Mouse (Mus musculus) kidney, embryonic 16.5 days (tissue): Measurements from ENCODE around the gene Prrt1. TPM values are rescaled to one million over a fixed set of nuclear protein-coding genes. Genes with fewer than 3 reads are reported as not detected.

ENCODE experiments used
- ATAC-seq: fragments of 200-750 bp; cut with Nextera tagmentation; 2 replicates; pipeline ENCODE4 v1.8.0; 2017; ENCODE audit warnings: moderate TSS enrichment; ENCODE audit not compliant: low FRiP score, low TSS enrichment
- H3K27ac ChIP-seq: fragments of 300-500 bp; sonication (generic); 2 replicates; pipeline ENCODE4 v1.5.1; 2014; ENCODE audit warnings: low read length
- H3K27me3 ChIP-seq: fragments of 300-500 bp; sonication (generic); 2 replicates; pipeline ENCODE4 v1.6.1; 2014; ENCODE audit warnings: low read length, control low read depth, mixed read lengths; ENCODE audit not compliant: insufficient read depth
- H3K36me3 ChIP-seq: fragments of 300-500 bp; sonication (generic); 2 replicates; pipeline ENCODE4 v1.6.1; 2014; ENCODE audit warnings: low read length, control low read depth, mixed read lengths; ENCODE audit not compliant: insufficient read depth
- H3K4me1 ChIP-seq: fragments of 300-500 bp; sonication (generic); 2 replicates; pipeline ENCODE4 v1.6.1; 2014; ENCODE audit warnings: low read length, control low read depth, mixed read lengths; ENCODE audit not compliant: insufficient read depth
- H3K4me2 ChIP-seq: fragments of 300-500 bp; sonication (generic); replicated peaks from 2 replicates; pipeline ENCODE4 v1.6.1; 2014; ENCODE audit warnings: low read depth, low read length
- H3K4me3 ChIP-seq: fragments of 300-500 bp; sonication (generic); 2 replicates; pipeline ENCODE4 v1.5.1; 2014; ENCODE audit warnings: mild to moderate bottlenecking, low read length
- H3K9ac ChIP-seq: fragments of 300-500 bp; sonication (generic); replicated peaks from 2 replicates; pipeline ENCODE4 v1.6.1; 2014; ENCODE audit warnings: low read length
- H3K9me3 ChIP-seq: fragments of 300-500 bp; sonication (generic); 2 replicates; pipeline ENCODE4 v1.6.1; 2016; ENCODE audit warnings: low read length, control low read depth
- WGBS: fragments of 180-500 bp; shearing (Covaris S2); extraction: QIAGEN DNeasy Blood & Tissue Kit; methylation state at CpG from one replicate; pipeline ENCODE4 v1.1.7; 2014; 5-methylcytosine and 5-hydroxymethylcytosine counted together
- polyA plus RNA-seq: library from polyadenylated mRNA; unstranded; fragments of >200 nt; fragmentation: Nextera tagmentation; extraction: Ambion mirVana; gene quantifications from 2 replicates; pipeline ENCODE4 v1.2.1, GENCODE M21; 2015

Prrt1 gene
- polyA plus RNA-seq, 1 experiment from 2014 or later = 0.29 TPM

DNA sequence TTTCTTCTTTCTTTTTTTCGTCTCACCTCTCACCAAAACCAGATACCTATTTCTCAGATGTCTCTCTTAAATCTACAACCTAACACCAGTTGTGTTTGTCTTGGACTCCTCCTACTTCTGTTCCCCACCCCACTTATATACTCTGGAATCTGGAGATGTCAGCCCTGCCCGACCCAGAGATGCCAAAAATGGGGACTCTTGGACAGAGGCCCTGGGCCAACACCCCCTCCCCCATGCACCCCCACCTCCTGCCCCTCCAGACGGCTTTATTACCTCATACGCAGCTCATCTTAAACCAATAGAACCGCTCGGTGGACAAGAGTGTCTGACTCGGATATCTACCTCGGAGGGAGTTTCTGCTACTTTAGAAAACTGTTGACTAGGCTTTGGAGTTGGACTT, 33.2 kb upstream of the Prrt1 start:
- 45% methylated on average over 8 of the region's 8 CpGs for WGBS
- H3K27ac ChIP-seq = no peak overlapping the region; the same call in 1 of the 2 replicates
- no peak overlapping the region; the same call in 1 of the 2 replicates for H3K9ac ChIP-seq

DNA sequence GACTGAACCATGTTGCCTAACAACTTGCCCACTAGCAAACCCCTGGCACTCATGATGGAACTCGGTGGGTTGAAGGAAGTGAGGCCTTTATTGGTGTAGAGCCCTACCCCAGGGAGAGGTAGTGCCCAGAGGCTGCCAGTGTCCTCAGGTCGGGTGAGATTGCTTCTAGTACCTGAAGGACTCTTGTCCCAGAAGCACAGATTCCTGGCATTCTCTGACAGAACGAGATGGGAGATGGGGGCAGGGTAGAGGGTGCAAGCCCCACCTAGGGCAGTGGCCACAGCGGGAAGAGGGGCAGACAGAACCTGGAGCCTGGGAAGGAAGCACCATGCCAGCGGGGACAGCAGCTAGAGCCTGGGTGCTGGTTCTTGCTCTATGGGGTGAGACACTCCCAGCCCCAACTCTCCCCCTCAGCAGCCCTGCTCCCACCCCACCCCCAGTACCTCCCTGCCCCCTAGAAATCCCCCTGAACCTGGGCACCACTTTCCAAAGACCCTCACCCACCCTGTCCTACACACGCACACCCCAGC, 31.7 kb upstream of the Prrt1 start, which contains the start of gene Ager:
Gene Ager (plus strand): TSS at position 297 of the 530 bp plus-strand sequence.
- no peaks in the 10 kb centered on the region for H3K9me3 ChIP-seq
- peaks cover 64% of the 10 kb centered on the region for H3K4me1 ChIP-seq
- no peak within 1 kb of the TSS for H3K4me3 ChIP-seq
- no peak for ATAC-seq
- 26% methylated on average over 5 of the region's 6 CpGs for WGBS
- peak within 1 kb of the TSS; percentile 10; the same call in 1 of the 2 replicates for H3K4me2 ChIP-seq
- H3K9ac ChIP-seq = peak within 1 kb of the TSS; percentile 56
- no peaks in the 10 kb centered on the region for H3K27me3 ChIP-seq
- H3K27ac ChIP-seq = peak within 1 kb of the TSS; percentile 74
- peaks cover 33% of the 10 kb centered on the region for H3K36me3 ChIP-seq

More for the DNA sequence above, 33.2 kb upstream of the Prrt1 start:
- Histone ChIP-seq H3K27me3 (no peaks in the 10 kb centered on the region), H3K4me2 (peak overlapping the region; percentile 95; the same call in 1 of the 2 replicates), H3K9me3 (no peaks in the 10 kb centered on the region), H3K4me3 (no peak overlapping the region), H3K4me1 (peaks cover 62% of the 10 kb centered on the region), H3K36me3 (peaks cover 28% of the 10 kb centered on the region)
- ATAC-seq = no peak

DNA sequence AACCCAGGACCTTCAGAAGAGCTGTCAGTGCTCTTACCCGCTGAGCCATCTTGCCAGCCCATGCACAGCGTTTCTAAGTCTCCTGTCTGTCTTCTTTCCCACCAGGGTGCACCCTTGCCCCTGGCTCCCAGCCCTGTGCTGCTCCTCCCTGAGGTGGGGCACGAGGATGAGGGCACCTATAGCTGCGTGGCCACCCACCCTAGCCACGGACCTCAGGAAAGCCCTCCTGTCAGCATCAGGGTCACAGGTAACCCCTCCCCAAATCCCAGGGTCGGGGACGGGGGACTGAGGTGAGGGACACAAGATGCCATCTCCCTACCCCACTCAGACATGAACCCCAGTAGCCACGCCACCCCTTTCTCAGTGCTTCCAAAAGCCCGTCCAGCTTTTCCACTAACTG, 29.4 kb upstream of the Prrt1 start:
- ATAC-seq = no peak
- H3K4me3 ChIP-seq = no peak overlapping the region
- no peaks in the 10 kb centered on the region for H3K27me3 ChIP-seq
- WGBS = 80% methylated on average over 9 of the region's 9 CpGs
- H3K9me3 ChIP-seq = no peaks in the 10 kb centered on the region
- no peak overlapping the region for H3K9ac ChIP-seq
- H3K27ac ChIP-seq = no peak overlapping the region
- H3K36me3 ChIP-seq = peaks cover 27% of the 10 kb centered on the region
- H3K4me2 ChIP-seq = no peak overlapping the region
- H3K4me1 ChIP-seq = peaks cover 55% of the 10 kb centered on the region

- Histone ChIP-seq H3K36me3 (peaks cover 13% of the 10 kb centered on the region), H3K9me3 (no peaks in the 10 kb centered on the region), H3K9ac (no peak overlapping the region), H3K27me3 (no peaks in the 10 kb centered on the region), H3K4me1 (peaks cover 46% of the 10 kb centered on the region), H3K4me3 (no peak overlapping the region), H3K27ac (no peak overlapping the region), H3K4me2 (0 out of 2 replicates have a peak overlapping the region, but pooled peaks have one; percentile 86)
- WGBS = 84% methylated on average over 12 of the region's 12 CpGs
- ATAC-seq = no peak
Measured at GRCm38 (mm10) chr17:34601796-34602195, 27.5 kb upstream of the Prrt1 start.

DNA sequence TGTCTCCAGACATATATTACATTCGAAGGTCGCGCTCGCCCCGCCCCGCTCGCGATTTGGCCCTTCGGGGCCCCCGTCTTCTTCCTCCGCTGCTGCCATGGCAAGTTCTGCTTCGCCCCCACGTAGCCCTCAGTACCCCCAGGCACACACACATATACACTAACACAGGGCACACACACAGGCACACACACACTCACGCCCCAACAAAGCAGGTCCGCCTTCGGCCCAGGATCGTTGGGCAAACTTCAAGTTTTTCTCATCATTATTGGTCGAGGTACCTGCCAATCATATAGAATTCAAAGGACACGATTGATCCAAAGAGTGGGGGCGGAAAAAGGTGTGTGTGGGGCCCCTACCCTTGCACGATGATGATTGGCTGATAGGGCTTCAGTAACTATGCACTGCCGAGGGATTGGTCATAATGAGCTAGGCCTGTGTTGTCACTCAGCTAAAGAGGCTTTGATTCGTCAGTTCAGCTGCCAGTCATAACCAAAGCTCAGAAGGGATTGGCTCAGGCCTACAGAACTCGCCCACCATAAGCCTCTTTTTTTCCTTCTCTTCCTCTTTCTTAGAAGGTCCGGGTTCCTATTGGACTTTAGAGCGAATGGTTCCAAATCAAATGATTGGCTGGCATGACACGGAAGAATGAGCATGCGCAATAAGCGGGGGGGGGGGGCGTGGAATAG, 25.8 kb upstream of the Prrt1 start, which contains the start of gene Rnf5:
Gene Rnf5 (minus strand): TSS at position 316 of the 686 bp plus-strand sequence.
- peaks cover 48% of the 10 kb centered on the region for H3K4me1 ChIP-seq
- H3K27ac ChIP-seq = peak within 1 kb of the TSS; percentile 97
- peak within 1 kb of the TSS; percentile 89 for H3K4me2 ChIP-seq
- H3K4me3 ChIP-seq = peak within 1 kb of the TSS; percentile 70
- H3K9ac ChIP-seq = peak within 1 kb of the TSS; percentile 90
- H3K36me3 ChIP-seq = peaks cover 13% of the 10 kb centered on the region
- under 1% methylated on average over 30 of the region's 30 CpGs for WGBS
- no peaks in the 10 kb centered on the region for H3K9me3 ChIP-seq
- no peaks in the 10 kb centered on the region for H3K27me3 ChIP-seq
- peak; percentile 97 for ATAC-seq

GRCm38 (mm10) chr17:34604061-34604508, 25.2 kb upstream of the Prrt1 start, which contains the start of gene Agpat1:
TSS of gene Agpat1 (plus strand) at chr17:34604262.
- Histone ChIP-seq H3K4me1 (peaks cover 51% of the 10 kb centered on the region), H3K4me2 (peak within 1 kb of the TSS; percentile 89), H3K9me3 (no peaks in the 10 kb centered on the region), H3K4me3 (peak within 1 kb of the TSS; percentile 70), H3K27ac (peak within 1 kb of the TSS; percentile 97), H3K9ac (peak within 1 kb of the TSS; percentile 90), H3K27me3 (no peaks in the 10 kb centered on the region), H3K36me3 (peaks cover 13% of the 10 kb centered on the region)
- WGBS = 0% methylated on average over 35 of the region's 35 CpGs
- peak; percentile 92 for ATAC-seq

DNA sequence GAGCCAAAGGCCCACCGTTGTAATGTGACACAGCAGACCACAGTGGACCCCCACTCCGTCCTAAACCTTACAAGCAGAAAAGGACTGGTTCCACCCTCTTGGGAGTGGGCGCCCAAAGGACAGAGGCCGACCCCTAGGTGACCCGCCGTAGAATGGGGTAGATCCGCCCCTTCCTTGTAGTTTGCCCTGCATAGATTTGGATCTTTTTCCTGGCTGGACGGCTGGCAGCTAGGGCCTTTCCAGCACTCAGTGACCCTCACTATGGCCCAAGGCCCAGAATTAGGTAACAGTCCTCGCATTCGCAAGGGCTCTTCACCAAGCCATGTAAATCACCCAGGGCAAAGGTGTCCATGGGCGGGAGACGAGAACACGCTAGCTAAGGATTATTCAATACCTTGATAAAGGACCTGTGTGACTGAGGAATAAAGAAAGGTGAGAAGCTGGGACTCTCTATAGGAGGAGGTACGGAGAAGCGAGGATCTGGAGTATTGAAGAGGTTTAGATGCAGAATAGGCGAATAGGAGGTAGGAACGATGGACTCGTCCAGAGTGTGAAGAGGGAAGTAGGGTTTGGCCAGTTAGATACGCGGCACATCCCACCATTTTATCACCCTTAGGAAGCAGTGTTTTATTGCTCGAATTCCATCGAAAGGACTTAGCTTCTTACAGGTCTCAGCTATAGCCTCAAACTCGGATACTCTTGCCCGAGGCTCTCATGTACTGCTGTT, 24.7 kb upstream of the Prrt1 start:
- Histone ChIP-seq H3K27me3 (no peaks in the 10 kb centered on the region), H3K36me3 (peaks cover 13% of the 10 kb centered on the region), H3K9ac (peak overlapping the region; percentile 90), H3K27ac (peak overlapping the region; percentile 97), H3K4me3 (peak overlapping the region; percentile 64), H3K9me3 (no peaks in the 10 kb centered on the region), H3K4me1 (peaks cover 50% of the 10 kb centered on the region), H3K4me2 (peak overlapping the region; percentile 89)
- no peak; the same call in none of the 2 replicates for ATAC-seq
- 10% methylated on average over 24 of the region's 24 CpGs for WGBS

- Histone ChIP-seq H3K9ac (peak overlapping the region; percentile 90), H3K4me2 (peak overlapping the region; percentile 89), H3K9me3 (no peaks in the 10 kb centered on the region), H3K4me3 (peak overlapping the region; percentile 64), H3K27me3 (no peaks in the 10 kb centered on the region), H3K27ac (peak overlapping the region; percentile 97), H3K4me1 (peaks cover 50% of the 10 kb centered on the region), H3K36me3 (peaks cover 12% of the 10 kb centered on the region)
- under 1% methylated on average over 26 of the region's 30 CpGs for WGBS
- peak; percentile 46 for ATAC-seq
Measured at GRCm38 (mm10) chr17:34605609-34606008, 23.7 kb upstream of the Prrt1 start.

DNA sequence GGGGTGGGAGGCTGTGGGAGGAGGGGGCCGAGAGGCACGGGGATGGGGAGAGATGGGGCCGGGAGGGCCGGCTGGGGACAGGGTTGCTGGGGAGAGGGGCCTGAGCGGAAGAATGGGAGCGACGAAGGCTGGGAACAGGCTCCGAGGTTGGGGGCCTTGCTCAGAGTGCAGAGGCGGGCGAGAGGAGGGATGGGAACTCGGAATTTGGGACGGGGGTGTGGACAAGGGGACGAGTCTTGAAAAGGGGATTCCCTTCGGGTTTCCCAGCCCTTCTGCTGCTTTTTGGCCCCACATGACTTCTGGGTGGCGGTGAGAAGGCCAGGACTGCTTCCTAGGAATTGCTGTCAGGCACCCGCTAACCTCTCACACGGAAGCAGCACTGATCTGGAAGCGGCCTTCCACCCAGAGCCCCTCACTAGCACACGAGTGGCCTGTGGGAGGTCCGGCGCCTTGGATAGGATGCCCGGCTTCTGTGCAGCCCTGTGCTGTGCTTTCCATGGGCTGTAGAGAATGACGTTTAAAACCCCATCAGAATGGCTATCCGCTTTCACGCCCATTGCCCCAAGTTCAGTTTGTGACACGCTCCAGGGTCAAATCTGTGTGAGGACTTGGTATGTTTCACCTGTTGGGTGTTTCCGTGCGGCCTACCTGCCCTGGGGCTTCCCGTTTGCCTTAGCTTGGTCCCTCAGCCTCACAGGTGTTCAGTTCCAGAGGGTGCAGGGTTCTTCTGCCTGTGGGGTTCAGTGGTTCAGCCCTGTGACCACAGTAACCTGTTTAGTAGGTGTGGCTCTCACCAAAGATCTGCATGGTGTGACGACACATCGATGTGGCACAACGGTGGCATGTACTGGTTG, 22.9 kb upstream of the Prrt1 start:
- Histone ChIP-seq H3K4me2 (peak overlapping the region; percentile 89), H3K9ac (peak overlapping the region; percentile 90), H3K36me3 (peaks cover 16% of the 10 kb centered on the region; the same call in 1 of the 2 replicates), H3K27me3 (no peaks in the 10 kb centered on the region), H3K4me3 (peak overlapping the region; percentile 64), H3K27ac (peak overlapping the region; percentile 97), H3K4me1 (peaks cover 50% of the 10 kb centered on the region), H3K9me3 (no peaks in the 10 kb centered on the region)
- ATAC-seq = no peak
- WGBS = 10% methylated on average over 32 of the region's 32 CpGs
